Mouse (Mus musculus) ovary, adult 2 months (tissue): ENCODE measurements around the gene Shld1. TPM values are rescaled to one million over a fixed set of nuclear protein-coding genes. Genes with fewer than 3 reads are reported as not detected.

Experiments
- polyA plus RNA-seq: library from polyadenylated mRNA; depleted of rRNA; stranded (reverse); fragments of >200 nt; gene quantifications from 2 replicates; pipeline ENCODE4 v1.2.3, GENCODE M21; 2012; rRNA removed

Shld1 gene
- 13.0 and 14.1 TPM in 2 replicates for polyA plus RNA-seq

DNA sequence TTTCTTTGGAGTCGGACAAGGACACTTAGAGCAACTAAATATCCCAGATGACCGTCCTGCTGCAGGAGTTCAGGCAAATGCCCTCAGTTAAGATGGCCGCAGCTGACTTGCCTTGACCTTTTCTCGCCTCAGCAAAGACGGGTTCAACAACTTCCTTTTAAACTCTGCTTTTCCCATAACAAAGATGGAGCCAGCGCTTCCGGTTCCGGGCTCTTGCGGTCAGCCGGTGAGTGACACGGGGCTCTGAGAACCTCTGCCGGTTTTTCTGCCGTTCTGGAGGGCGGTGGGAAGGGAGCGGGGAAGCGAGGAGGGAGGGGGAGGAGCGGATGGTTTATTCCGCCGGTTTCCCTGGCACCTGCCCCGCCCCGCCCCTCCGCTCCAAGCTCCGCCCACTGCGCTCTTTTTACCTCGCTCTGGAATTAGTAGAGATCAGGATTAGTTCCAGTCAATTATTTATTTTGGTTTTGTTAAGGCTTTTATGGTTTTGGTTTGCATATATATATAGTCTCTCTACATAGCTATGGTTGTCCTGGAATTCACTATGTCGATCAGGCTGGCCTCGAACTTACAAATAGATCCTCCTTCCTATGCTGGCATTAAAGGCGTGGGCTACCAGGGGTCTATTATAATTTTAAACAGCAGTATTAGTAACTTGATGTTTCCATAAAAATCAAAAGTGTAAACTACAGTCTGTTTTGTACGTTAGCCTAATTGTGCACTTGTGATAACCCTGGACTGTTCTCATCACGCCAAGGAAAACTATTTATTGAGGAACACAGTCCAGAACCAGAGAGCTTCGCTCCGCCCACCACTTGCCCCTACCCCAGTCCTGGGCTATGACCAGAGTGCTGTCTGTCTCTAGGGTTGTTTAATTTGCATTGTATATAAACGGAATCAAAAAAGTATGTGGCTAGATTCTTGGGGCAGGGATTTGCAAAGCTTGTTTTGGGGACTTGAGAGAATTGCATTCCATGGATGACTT is at the start of gene Shld1:
TSS of gene Shld1 (plus strand) at position 176 of the 982 bp plus-strand sequence.

DNA sequence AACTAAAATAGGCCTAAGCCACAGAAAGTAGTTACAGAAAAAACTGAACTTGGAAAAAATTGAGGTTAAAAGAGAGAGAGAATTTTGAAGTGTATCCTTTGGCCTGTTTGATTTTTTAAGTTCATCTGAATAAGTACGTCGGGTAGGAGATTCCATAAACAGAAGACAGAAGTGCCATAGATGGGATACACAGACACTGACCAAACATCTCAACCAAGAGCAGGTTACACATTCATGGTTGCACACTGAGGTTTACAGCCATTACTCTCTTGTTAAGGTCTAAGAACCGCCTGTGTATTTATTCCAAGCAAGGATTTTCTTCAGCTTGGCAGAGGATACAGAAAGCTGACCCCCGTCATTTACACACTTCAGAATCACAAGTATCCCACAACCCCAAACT is 94.2 kb downstream of the Shld1 start, which contains the start of gene Chgb:
TSS of gene Chgb (plus strand) at position 301 of the 400 bp plus-strand sequence.

Other genes with a start within 250 kb of the Shld1 start
- 4.5 and 5.8 TPM in 2 replicates for gene Gpcpd1, start 99.2 kb upstream of the Shld1 start, polyA plus RNA-seq
- gene Chgb, start 94.3 kb downstream of the Shld1 start, polyA plus RNA-seq, result 0.11 and 0.12 TPM in 2 replicates
- 2.1 and 2.8 TPM in 2 replicates for gene Trmt6, start 129.1 kb downstream of the Shld1 start, polyA plus RNA-seq
- gene Mcm8, start 129.2 kb downstream of the Shld1 start, polyA plus RNA-seq, result 2.0 and 2.3 TPM in 2 replicates
- 66.9 and 100 TPM in 2 replicates for gene Crls1, start 159.7 kb downstream of the Shld1 start, polyA plus RNA-seq
- gene Lrrn4, start 194.0 kb downstream of the Shld1 start, polyA plus RNA-seq, result 22.8 and 36.7 TPM in 2 replicates